Mouse (Mus musculus): ENCODE measurements around the gene Htr1f. TPM values are rescaled to one million over a fixed set of nuclear protein-coding genes. Genes with fewer than 3 reads are reported as not detected.

Htr1f gene
- polyA plus RNA-seq, 1 experiment from 2014 or later: not detected

- no peak overlapping the region for H3K27ac ChIP-seq
- WGBS: 54% methylated on average over 9 of the region's 9 CpGs
- no peak for DNase-seq (ENCODE audit: low spot score)
- H3K4me3 ChIP-seq: no peak overlapping the region
- no peaks in the 10 kb centered on the region for H3K27me3 ChIP-seq (ENCODE audit: low read depth, poor library complexity, severe bottlenecking)
- H3K9me3 ChIP-seq (replicated peaks): no peaks in the 10 kb centered on the region
- H3K4me1 ChIP-seq: no peaks in the 10 kb centered on the region
- H3K36me3 ChIP-seq: no peaks in the 10 kb centered on the region
These were observed 182.2 kb downstream of the Htr1f start for GRCm38 (mm10) chr16:64923500-64923899.

- 76% methylated on average over 10 of the region's 10 CpGs for WGBS
- no peak for DNase-seq (ENCODE audit: low spot score)
- H3K27ac ChIP-seq: no peak overlapping the region
- no peak overlapping the region for H3K4me3 ChIP-seq
- H3K9me3 ChIP-seq (replicated peaks): no peaks in the 10 kb centered on the region
- no peaks in the 10 kb centered on the region for H3K27me3 ChIP-seq (ENCODE audit: low read depth, poor library complexity, severe bottlenecking)
- no peaks in the 10 kb centered on the region for H3K36me3 ChIP-seq
- H3K4me1 ChIP-seq: no peaks in the 10 kb centered on the region
These were observed 196.9 kb downstream of the Htr1f start for GRCm38 (mm10) chr16:64908747-64909146.

DNA sequence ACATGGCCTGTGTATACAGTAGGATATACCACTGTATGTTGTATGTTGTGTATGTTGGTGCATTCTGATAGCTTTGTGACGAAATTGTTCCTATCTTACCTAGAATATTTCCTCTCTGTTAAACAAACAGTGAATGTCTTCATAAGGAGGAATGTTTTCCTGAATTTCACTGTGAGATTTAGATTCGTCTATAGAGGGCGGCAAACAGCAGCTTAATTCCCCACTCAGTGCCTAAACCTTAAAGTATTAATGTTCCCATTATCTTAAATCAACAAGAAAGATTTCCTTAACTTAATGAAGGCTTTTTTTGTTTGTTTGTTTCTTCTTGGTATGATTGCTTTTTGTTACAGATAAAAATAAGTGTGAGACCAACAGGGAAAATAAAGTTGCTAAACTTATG lies 198.5 kb downstream of the Htr1f start:
- DNase-seq (ENCODE audit: low spot score): no peak
- no peaks in the 10 kb centered on the region for H3K36me3 ChIP-seq
- H3K27ac ChIP-seq: no peak overlapping the region
- no peaks in the 10 kb centered on the region for H3K9me3 ChIP-seq (replicated peaks)
- 40% methylated on average over 3 of the region's 3 CpGs for WGBS
- H3K27me3 ChIP-seq (ENCODE audit: low read depth, poor library complexity, severe bottlenecking): no peaks in the 10 kb centered on the region
- H3K4me3 ChIP-seq: no peak overlapping the region
- H3K4me1 ChIP-seq: no peaks in the 10 kb centered on the region

- Histone ChIP-seq H3K36me3 (no peaks in the 10 kb centered on the region), H3K27ac (no peak overlapping the region), H3K27me3 (ENCODE audit: low read depth, poor library complexity, severe bottlenecking) (no peaks in the 10 kb centered on the region), H3K9me3 (replicated peaks) (no peaks in the 10 kb centered on the region), H3K4me1 (no peaks in the 10 kb centered on the region), H3K4me3 (no peak overlapping the region)
- 65% methylated on average over 2 of the region's 2 CpGs for WGBS
- DNase-seq (ENCODE audit: low spot score): no peak
These were observed 202.3 kb downstream of the Htr1f start for GRCm38 (mm10) chr16:64903328-64903727.

DNA sequence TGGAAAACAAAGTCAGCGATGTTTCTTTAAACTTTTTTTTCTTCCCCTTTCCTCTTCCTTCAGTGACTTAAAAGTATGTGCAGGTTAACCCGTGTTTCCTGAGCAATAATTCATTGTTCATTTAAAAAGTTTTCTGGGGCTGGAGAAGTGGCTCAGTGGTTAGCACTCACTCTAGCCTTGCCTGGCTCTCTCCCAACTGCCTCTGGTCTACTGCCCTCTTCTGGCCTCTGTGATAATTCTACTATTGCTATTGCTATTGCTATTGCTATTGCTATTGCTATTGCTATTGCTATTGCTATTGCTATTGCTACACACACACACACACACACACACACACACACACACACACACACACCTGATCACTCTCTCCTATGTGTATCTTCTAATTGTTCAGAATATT lies 206.6 kb downstream of the Htr1f start:
- no peaks in the 10 kb centered on the region for H3K36me3 ChIP-seq
- no peaks in the 10 kb centered on the region for H3K27me3 ChIP-seq (ENCODE audit: low read depth, poor library complexity, severe bottlenecking)
- H3K27ac ChIP-seq: no peak overlapping the region
- no peaks in the 10 kb centered on the region for H3K4me1 ChIP-seq
- no peak overlapping the region for H3K4me3 ChIP-seq
- 70% methylated on average over 2 of the region's 2 CpGs for WGBS
- H3K9me3 ChIP-seq (replicated peaks): no peaks in the 10 kb centered on the region
- no peak for DNase-seq (ENCODE audit: low spot score)

DNA sequence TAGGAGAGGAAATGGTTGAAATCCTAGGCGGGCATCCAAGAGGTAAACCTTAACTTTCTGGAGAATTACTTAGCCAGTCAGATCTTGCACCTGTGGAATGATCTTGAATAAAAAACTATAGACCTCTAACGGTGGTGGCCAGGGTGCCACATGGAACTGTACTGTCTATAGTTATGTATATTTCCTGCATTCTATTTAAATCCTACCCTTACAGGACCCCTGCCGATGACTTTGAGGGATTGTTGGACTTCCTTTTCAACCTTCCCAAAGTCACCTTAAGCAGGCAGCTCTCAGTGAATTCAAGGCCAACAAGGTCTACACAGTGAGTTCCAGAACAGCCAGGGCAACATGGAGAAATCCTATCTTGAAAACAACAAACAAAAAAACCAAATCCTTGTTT lies 216.2 kb downstream of the Htr1f start:
- no peaks in the 10 kb centered on the region for H3K9me3 ChIP-seq (replicated peaks)

DNA sequence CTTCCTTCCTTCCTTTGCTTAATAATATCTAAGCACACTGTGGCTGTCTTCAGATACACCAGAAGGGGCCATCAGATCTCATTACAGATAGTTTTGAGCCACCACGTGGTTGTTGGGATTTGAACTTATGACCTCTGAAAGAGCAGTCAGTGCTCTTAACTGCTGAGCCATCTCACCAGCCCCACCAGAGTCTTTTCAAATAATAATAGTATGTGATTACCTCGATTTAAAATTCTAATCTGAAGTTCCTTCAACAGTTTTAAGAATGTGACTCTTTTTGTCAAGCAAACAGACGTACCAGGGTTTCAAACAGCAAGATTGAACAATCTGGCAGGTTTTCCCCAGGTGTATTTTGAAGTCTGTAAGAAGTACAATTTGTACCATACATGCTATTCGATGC lies 220.1 kb downstream of the Htr1f start:
- Histone ChIP-seq H3K9me3 (replicated peaks) (no peaks in the 10 kb centered on the region), H3K27ac (no peak overlapping the region), H3K27me3 (ENCODE audit: low read depth, poor library complexity, severe bottlenecking) (no peaks in the 10 kb centered on the region), H3K36me3 (no peaks in the 10 kb centered on the region), H3K4me1 (peaks cover 8% of the 10 kb centered on the region), H3K4me3 (no peak overlapping the region)
- WGBS: 45% methylated on average over 4 of the region's 4 CpGs
- no peak for DNase-seq (ENCODE audit: low spot score)

More for the DNA sequence above, 216.2 kb downstream of the Htr1f start:
- 92% methylated on average over 3 of the region's 3 CpGs for WGBS
- H3K36me3 ChIP-seq: no peaks in the 10 kb centered on the region
- no peaks in the 10 kb centered on the region for H3K27me3 ChIP-seq (ENCODE audit: low read depth, poor library complexity, severe bottlenecking)
- H3K4me3 ChIP-seq: no peak overlapping the region
- no peak for DNase-seq (ENCODE audit: low spot score)
- no peak overlapping the region for H3K27ac ChIP-seq
- peaks cover 3% of the 10 kb centered on the region; the same call in 1 of the 2 replicates for H3K4me1 ChIP-seq

DNA sequence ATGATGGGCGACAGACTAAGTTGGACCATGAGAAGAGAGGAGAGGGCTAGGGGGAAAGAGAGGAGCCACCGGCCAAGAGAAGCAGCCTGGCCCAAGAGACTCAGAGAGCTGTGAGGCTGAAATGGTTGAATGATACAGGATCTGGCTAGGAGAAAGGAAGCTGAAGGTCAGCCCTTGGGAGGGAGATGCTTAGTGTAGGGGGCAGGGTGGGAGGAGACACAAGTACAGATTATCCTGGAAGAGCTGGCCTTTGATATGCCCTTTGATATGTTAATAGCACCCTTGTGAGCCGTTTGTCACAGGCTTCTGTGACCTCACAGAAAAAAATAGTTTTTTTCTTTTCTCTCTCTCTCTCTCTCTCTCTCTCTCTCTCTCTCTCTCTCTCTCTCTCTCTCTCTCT lies 220.5 kb downstream of the Htr1f start:
- H3K27ac ChIP-seq: no peak overlapping the region
- no peaks in the 10 kb centered on the region for H3K36me3 ChIP-seq
- WGBS: 22% methylated on average over 3 of the region's 3 CpGs
- no peaks in the 10 kb centered on the region for H3K27me3 ChIP-seq (ENCODE audit: low read depth, poor library complexity, severe bottlenecking)
- no peaks in the 10 kb centered on the region for H3K9me3 ChIP-seq (replicated peaks)
- DNase-seq (ENCODE audit: low spot score): no peak
- no peak overlapping the region for H3K4me3 ChIP-seq
- peaks cover 8% of the 10 kb centered on the region for H3K4me1 ChIP-seq

- H3K27ac ChIP-seq: no peak overlapping the region
- no peaks in the 10 kb centered on the region for H3K9me3 ChIP-seq (replicated peaks)
- 10% methylated on average over 3 of the region's 3 CpGs for WGBS
- H3K36me3 ChIP-seq: no peaks in the 10 kb centered on the region
- H3K4me1 ChIP-seq: peaks cover 8% of the 10 kb centered on the region
- H3K27me3 ChIP-seq (ENCODE audit: low read depth, poor library complexity, severe bottlenecking): no peaks in the 10 kb centered on the region
- H3K4me3 ChIP-seq: no peak overlapping the region
- no peak for DNase-seq (ENCODE audit: low spot score)
These were observed 221.2 kb downstream of the Htr1f start for GRCm38 (mm10) chr16:64884420-64884838.

GRCm38 (mm10) chr16:64883896-64884295 lies 221.8 kb downstream of the Htr1f start:
- DNase-seq (ENCODE audit: low spot score): no peak
- Histone ChIP-seq H3K36me3 (no peaks in the 10 kb centered on the region), H3K9me3 (replicated peaks) (no peaks in the 10 kb centered on the region), H3K4me3 (no peak overlapping the region), H3K4me1 (peaks cover 8% of the 10 kb centered on the region), H3K27me3 (ENCODE audit: low read depth, poor library complexity, severe bottlenecking) (no peaks in the 10 kb centered on the region), H3K27ac (no peak overlapping the region)
- 64% methylated on average over 5 of the region's 5 CpGs for WGBS

DNA sequence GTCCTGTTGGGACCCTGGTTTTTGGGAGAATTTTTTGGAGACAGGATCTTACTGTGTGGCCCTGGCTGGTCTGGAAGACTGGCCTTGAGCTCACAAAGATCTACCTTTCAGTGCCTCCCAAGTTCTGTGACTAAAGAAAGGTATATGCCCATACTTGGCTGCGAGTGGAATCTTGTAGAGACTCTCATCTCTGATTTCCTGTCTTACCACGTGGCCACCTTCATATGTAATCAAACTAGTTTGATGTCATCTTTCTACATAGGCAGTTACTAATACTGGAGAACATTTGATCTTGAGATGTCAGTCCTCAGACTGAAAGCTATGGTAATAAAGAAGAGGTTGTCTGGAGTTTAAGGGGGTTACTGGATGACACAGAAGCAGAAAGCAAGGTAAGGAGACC lies 224.2 kb downstream of the Htr1f start:
- WGBS: 78% methylated on average over 2 of the region's 2 CpGs
- Histone ChIP-seq H3K27me3 (ENCODE audit: low read depth, poor library complexity, severe bottlenecking) (no peaks in the 10 kb centered on the region), H3K4me3 (no peak overlapping the region), H3K4me1 (peaks cover 8% of the 10 kb centered on the region), H3K36me3 (no peaks in the 10 kb centered on the region), H3K9me3 (replicated peaks) (no peaks in the 10 kb centered on the region), H3K27ac (no peak overlapping the region)
- no peak for DNase-seq (ENCODE audit: low spot score)

DNA sequence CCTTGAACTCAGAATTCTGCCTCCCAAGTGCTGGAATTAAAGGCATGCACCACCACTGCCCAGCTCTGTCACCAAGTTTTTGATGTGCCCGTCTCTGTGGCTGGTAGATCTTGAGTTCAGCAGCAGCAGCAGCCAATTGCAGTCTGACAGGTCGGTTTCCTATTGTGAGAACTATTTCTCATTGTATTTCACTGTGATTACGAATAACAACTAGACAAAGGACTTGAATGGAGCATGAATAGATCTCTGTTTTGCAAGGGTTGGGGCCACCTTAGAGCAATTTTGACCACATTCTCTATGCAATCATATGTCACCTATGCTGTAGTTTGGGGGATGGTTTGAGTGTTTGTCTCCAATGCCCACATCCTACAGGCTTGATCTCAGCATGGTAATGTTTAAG lies 224.7 kb downstream of the Htr1f start:
- Histone ChIP-seq H3K27me3 (ENCODE audit: low read depth, poor library complexity, severe bottlenecking) (no peaks in the 10 kb centered on the region), H3K4me1 (peaks cover 8% of the 10 kb centered on the region), H3K4me3 (no peak overlapping the region), H3K36me3 (no peaks in the 10 kb centered on the region), H3K9me3 (replicated peaks) (no peaks in the 10 kb centered on the region), H3K27ac (no peak overlapping the region)
- WGBS: 85% methylated on average over 3 of the region's 3 CpGs
- no peak for DNase-seq (ENCODE audit: low spot score)

DNA sequence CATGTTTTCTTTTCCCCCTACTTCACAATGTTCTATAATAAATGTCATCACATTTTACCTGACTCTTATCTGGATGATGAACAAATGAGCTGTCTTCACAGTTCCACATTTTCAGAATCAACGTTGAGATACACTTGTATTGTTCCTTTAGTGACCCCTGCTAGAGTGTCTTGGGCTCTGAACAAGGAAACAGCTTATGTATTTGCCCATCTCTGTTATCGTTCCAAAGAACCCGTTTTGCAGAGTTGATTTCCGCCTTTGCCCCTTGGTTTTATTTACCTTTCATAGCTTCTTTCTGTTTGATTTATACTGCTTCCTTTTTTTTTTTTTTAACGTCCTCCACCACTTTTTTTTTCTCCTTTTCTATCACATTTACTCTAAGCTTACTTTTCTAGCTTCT lies 225.9 kb downstream of the Htr1f start:
- DNase-seq (ENCODE audit: low spot score): no peak
- Histone ChIP-seq H3K27me3 (ENCODE audit: low read depth, poor library complexity, severe bottlenecking) (no peaks in the 10 kb centered on the region), H3K36me3 (no peaks in the 10 kb centered on the region), H3K27ac (no peak overlapping the region), H3K9me3 (replicated peaks) (no peaks in the 10 kb centered on the region), H3K4me1 (peaks cover 7% of the 10 kb centered on the region), H3K4me3 (no peak overlapping the region)
- WGBS: 82% methylated on average over 5 of the region's 5 CpGs

- WGBS: 76% methylated on average over 3 of the region's 3 CpGs
- Histone ChIP-seq H3K9me3 (replicated peaks) (no peaks in the 10 kb centered on the region), H3K4me3 (no peak overlapping the region), H3K4me1 (no peaks in the 10 kb centered on the region), H3K27ac (no peak overlapping the region), H3K36me3 (no peaks in the 10 kb centered on the region), H3K27me3 (ENCODE audit: low read depth, poor library complexity, severe bottlenecking) (no peaks in the 10 kb centered on the region)
- DNase-seq (ENCODE audit: low spot score): no peak
These were observed 227.0 kb downstream of the Htr1f start for GRCm38 (mm10) chr16:64878611-64879132.

All from limb, embryonic 10.5 days (tissue).